Mouse (Mus musculus): Measurements from ENCODE around the gene Obsl1.

DNA sequence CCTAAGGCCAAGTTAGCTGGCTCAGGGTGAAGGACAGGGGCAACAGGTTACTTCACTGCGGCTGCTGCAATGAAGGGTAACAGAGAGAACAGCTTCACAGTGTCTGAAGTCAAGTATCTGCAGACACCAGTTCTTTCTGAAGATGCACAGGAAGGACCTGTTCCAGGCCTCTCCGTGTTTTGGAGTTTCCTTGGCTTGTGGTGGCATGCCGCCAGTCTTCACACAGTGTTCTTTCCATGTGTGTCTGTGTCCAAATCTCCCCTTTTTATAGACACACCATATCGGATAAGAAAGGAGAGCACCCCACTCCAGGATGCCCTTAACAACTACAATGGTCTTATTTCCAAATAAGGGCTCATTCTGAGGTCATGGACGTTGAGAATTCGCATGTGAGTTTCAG is 38.1 kb upstream of the Obsl1 start:
- TF ChIP-seq CTCF (IDR thresholded peaks at IDR 0.05; ENCODE audit: low read depth) (no peak), EP300 (IDR thresholded peaks at IDR 0.05; ENCODE audit: low read depth) (no peak)

Data from liver, embryonic 14.5 days (tissue).